Mouse (Mus musculus): ENCODE measurements around the gene Zfp78. TPM values are rescaled to one million over a fixed set of nuclear protein-coding genes. Genes with fewer than 3 reads are reported as not detected.

Gene Zfp78
- polyA plus RNA-seq, 1 experiment from 2014 or later = 1.9 TPM

DNA sequence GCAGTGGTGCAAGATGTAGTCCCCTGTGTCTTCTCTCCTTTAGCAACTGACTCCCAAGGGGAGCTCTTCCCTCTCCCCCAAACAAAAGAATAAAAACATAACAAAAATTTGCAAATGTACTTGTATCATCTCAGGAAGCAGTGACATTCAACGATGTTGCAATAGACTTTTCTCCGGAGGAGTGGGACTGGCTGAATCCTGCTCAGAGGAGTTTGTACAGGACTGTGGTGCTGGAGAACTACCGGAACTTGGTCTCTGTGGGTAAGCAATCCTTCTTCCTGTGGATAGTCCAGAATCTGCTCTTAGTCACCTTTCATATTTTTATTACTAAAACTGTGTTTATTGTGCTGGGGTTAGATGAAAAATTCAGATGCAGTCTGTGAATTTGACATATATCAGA is 9.9 kb downstream of the Zfp78 start:
- Histone ChIP-seq H3K4me1 (ENCODE audit: control insufficient read depth, insufficient read depth, low read length) (no peaks in the 10 kb centered on the region), H3K27me3 (ENCODE audit: control insufficient read depth, insufficient read depth, low read length) (no peaks in the 10 kb centered on the region), H3K9ac (replicated peaks; ENCODE audit: low read length) (no peak overlapping the region), H3K9me3 (replicated peaks; ENCODE audit: control insufficient read depth, low read length) (no peaks in the 10 kb centered on the region), H3K36me3 (replicated peaks; ENCODE audit: control insufficient read depth, insufficient read depth, low read depth, low read length) (no peaks in the 10 kb centered on the region), H3K27ac (replicated peaks; ENCODE audit: low read depth, low read length) (no peak overlapping the region), H3K4me3 (ENCODE audit: low read depth, low read length) (no peak overlapping the region), H3K4me2 (ENCODE audit: low read depth, low read length) (no peak overlapping the region)
- WGBS = 89% methylated on average over 3 of the region's 3 CpGs
- ATAC-seq (replicated peaks; ENCODE audit: insufficient number of reproducible peaks, low FRiP score, low TSS enrichment, low read depth) (no peak), DNase-seq (ENCODE audit: low spot score) (no peak)

- no peaks in the 10 kb centered on the region for H3K36me3 ChIP-seq (replicated peaks; ENCODE audit: control insufficient read depth, insufficient read depth, low read depth, low read length)
- H3K27ac ChIP-seq (replicated peaks; ENCODE audit: low read depth, low read length) = no peak overlapping the region
- 85% methylated on average over 8 of the region's 8 CpGs for WGBS
- H3K4me3 ChIP-seq (ENCODE audit: low read depth, low read length) = no peak overlapping the region
- no peak overlapping the region for H3K9ac ChIP-seq (replicated peaks; ENCODE audit: low read length)
- no peak for DNase-seq (ENCODE audit: low spot score)
- H3K4me1 ChIP-seq (ENCODE audit: control insufficient read depth, insufficient read depth, low read length) = no peaks in the 10 kb centered on the region
- ATAC-seq (replicated peaks; ENCODE audit: insufficient number of reproducible peaks, low FRiP score, low TSS enrichment, low read depth) = no peak
- no peaks in the 10 kb centered on the region for H3K27me3 ChIP-seq (ENCODE audit: control insufficient read depth, insufficient read depth, low read length)
- no peak overlapping the region for H3K4me2 ChIP-seq (ENCODE audit: low read depth, low read length)
- H3K9me3 ChIP-seq (replicated peaks; ENCODE audit: control insufficient read depth, low read length) = no peaks in the 10 kb centered on the region
Measured at GRCm38 (mm10) chr7:6378441-6378840, 15.4 kb downstream of the Zfp78 start.

DNA sequence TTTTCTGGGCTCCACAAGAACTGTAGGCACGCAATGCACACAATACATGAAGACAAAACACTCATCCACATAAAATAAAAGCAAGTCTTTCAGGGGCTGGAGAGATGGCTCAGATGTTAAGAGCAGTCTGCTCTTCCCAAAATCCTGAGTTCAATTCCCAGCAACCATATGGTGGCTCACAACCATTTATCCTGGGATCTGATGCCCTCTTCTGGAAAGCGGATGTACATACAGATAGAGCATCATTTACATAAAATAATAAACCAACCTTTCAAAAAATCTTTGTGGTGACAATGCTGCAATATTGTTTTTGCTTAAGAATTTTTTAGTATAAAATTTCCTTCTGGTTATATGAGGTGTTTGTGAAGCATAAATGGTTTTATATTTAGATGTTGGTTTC is 18.4 kb downstream of the Zfp78 start:
- WGBS = 82% methylated on average over 2 of the region's 2 CpGs
- Histone ChIP-seq H3K4me2 (ENCODE audit: low read depth, low read length) (no peak overlapping the region), H3K9me3 (replicated peaks; ENCODE audit: control insufficient read depth, low read length) (no peaks in the 10 kb centered on the region), H3K4me1 (ENCODE audit: control insufficient read depth, insufficient read depth, low read length) (no peaks in the 10 kb centered on the region), H3K27ac (replicated peaks; ENCODE audit: low read depth, low read length) (no peak overlapping the region), H3K4me3 (ENCODE audit: low read depth, low read length) (no peak overlapping the region), H3K27me3 (ENCODE audit: control insufficient read depth, insufficient read depth, low read length) (no peaks in the 10 kb centered on the region), H3K9ac (replicated peaks; ENCODE audit: low read length) (no peak overlapping the region), H3K36me3 (replicated peaks; ENCODE audit: control insufficient read depth, insufficient read depth, low read depth, low read length) (no peaks in the 10 kb centered on the region)
- ATAC-seq (replicated peaks; ENCODE audit: insufficient number of reproducible peaks, low FRiP score, low TSS enrichment, low read depth) (no peak), DNase-seq (ENCODE audit: low spot score) (no peak)

GRCm38 (mm10) chr7:6383044-6383455 is 20.0 kb downstream of the Zfp78 start, which contains the start of gene Zfp28:
Zfp28 (plus strand) TSS chr7:6383295.
- DNase-seq (ENCODE audit: low spot score) (peak; percentile 98), ATAC-seq (replicated peaks; ENCODE audit: insufficient number of reproducible peaks, low FRiP score, low TSS enrichment, low read depth) (peak; percentile 97)
- Histone ChIP-seq H3K27me3 (ENCODE audit: control insufficient read depth, insufficient read depth, low read length) (no peaks in the 10 kb centered on the region), H3K9me3 (replicated peaks; ENCODE audit: control insufficient read depth, low read length) (no peaks in the 10 kb centered on the region), H3K27ac (replicated peaks; ENCODE audit: low read depth, low read length) (no peak within 1 kb of the TSS), H3K4me1 (ENCODE audit: control insufficient read depth, insufficient read depth, low read length) (no peaks in the 10 kb centered on the region), H3K9ac (replicated peaks; ENCODE audit: low read length) (peak within 1 kb of the TSS; percentile 60), H3K4me2 (ENCODE audit: low read depth, low read length) (peak within 1 kb of the TSS; percentile 75), H3K4me3 (ENCODE audit: low read depth, low read length) (peak within 1 kb of the TSS; percentile 52), H3K36me3 (replicated peaks; ENCODE audit: control insufficient read depth, insufficient read depth, low read depth, low read length) (no peaks in the 10 kb centered on the region)
- under 1% methylated on average over 28 of the region's 28 CpGs for WGBS

DNA sequence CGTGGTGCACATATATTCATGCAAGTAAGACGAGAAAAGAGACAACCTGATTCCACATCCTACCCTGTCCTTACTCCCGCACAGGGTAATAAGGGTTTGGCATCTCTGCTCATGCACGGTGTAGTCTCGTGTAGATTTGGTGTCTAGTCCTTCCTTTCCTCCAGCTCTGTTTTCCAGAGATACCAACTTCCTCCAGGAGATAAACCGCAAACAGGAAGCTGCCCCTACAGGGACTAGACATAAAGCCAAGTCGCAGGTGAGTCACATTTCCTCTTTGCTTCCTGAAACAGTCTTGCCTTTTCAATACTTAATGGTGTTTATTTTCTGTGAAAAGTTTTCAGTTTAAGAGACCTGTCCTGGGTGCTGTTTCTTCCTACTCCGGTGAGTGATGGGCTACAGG is 20.9 kb downstream of the Zfp78 start:
- H3K4me3 ChIP-seq (ENCODE audit: low read depth, low read length) = peak overlapping the region; percentile 52
- ATAC-seq (replicated peaks; ENCODE audit: insufficient number of reproducible peaks, low FRiP score, low TSS enrichment, low read depth) (no peak), DNase-seq (ENCODE audit: low spot score) (no peak)
- WGBS = 72% methylated on average over 8 of the region's 8 CpGs
- no peaks in the 10 kb centered on the region for H3K9me3 ChIP-seq (replicated peaks; ENCODE audit: control insufficient read depth, low read length)
- H3K27me3 ChIP-seq (ENCODE audit: control insufficient read depth, insufficient read depth, low read length) = no peaks in the 10 kb centered on the region
- no peak overlapping the region for H3K9ac ChIP-seq (replicated peaks; ENCODE audit: low read length)
- H3K27ac ChIP-seq (replicated peaks; ENCODE audit: low read depth, low read length) = no peak overlapping the region
- peak overlapping the region; percentile 75; the same call in 1 of the 2 replicates for H3K4me2 ChIP-seq (ENCODE audit: low read depth, low read length)
- no peaks in the 10 kb centered on the region for H3K36me3 ChIP-seq (replicated peaks; ENCODE audit: control insufficient read depth, insufficient read depth, low read depth, low read length)
- no peaks in the 10 kb centered on the region for H3K4me1 ChIP-seq (ENCODE audit: control insufficient read depth, insufficient read depth, low read length)

- Histone ChIP-seq H3K9me3 (replicated peaks; ENCODE audit: control insufficient read depth, low read length) (no peaks in the 10 kb centered on the region), H3K4me2 (ENCODE audit: low read depth, low read length) (no peak overlapping the region), H3K36me3 (replicated peaks; ENCODE audit: control insufficient read depth, insufficient read depth, low read depth, low read length) (no peaks in the 10 kb centered on the region), H3K9ac (replicated peaks; ENCODE audit: low read length) (no peak overlapping the region), H3K27me3 (ENCODE audit: control insufficient read depth, insufficient read depth, low read length) (no peaks in the 10 kb centered on the region), H3K27ac (replicated peaks; ENCODE audit: low read depth, low read length) (no peak overlapping the region), H3K4me3 (ENCODE audit: low read depth, low read length) (no peak overlapping the region), H3K4me1 (ENCODE audit: control insufficient read depth, insufficient read depth, low read length) (no peaks in the 10 kb centered on the region)
- 90% methylated on average over 8 of the region's 8 CpGs for WGBS
- ATAC-seq (replicated peaks; ENCODE audit: insufficient number of reproducible peaks, low FRiP score, low TSS enrichment, low read depth) = no peak
- DNase-seq (ENCODE audit: low spot score) = no peak
Measured at GRCm38 (mm10) chr7:6386995-6387394, 23.9 kb downstream of the Zfp78 start.

DNA sequence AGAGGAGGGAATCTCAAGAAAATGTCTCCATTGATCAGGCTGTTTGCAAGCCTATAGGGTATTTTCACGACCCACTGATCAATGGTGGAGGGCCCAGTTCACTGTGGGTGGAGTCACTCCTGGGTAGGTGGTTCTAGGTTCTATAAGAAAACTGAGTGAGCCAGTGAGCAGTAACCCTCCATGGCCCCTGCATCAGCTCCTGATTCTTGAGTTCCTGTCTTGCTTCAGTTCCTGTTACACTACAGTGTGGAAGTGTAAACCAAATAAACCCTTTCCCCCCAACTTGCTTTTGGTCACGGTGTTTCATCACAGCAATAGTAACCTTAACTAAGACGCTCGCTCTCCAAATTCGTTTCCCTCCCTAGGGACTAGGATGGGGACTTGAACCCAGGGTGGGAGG is 25.9 kb downstream of the Zfp78 start:
- Histone ChIP-seq H3K27ac (replicated peaks; ENCODE audit: low read depth, low read length) (no peak overlapping the region), H3K36me3 (replicated peaks; ENCODE audit: control insufficient read depth, insufficient read depth, low read depth, low read length) (no peaks in the 10 kb centered on the region), H3K9ac (replicated peaks; ENCODE audit: low read length) (no peak overlapping the region), H3K4me2 (ENCODE audit: low read depth, low read length) (no peak overlapping the region), H3K4me3 (ENCODE audit: low read depth, low read length) (no peak overlapping the region), H3K9me3 (replicated peaks; ENCODE audit: control insufficient read depth, low read length) (no peaks in the 10 kb centered on the region), H3K27me3 (ENCODE audit: control insufficient read depth, insufficient read depth, low read length) (no peaks in the 10 kb centered on the region), H3K4me1 (ENCODE audit: control insufficient read depth, insufficient read depth, low read length) (no peaks in the 10 kb centered on the region)
- no peak for DNase-seq (ENCODE audit: low spot score)
- 83% methylated on average over 5 of the region's 5 CpGs for WGBS
- ATAC-seq (replicated peaks; ENCODE audit: insufficient number of reproducible peaks, low FRiP score, low TSS enrichment, low read depth) = no peak

- Histone ChIP-seq H3K4me1 (ENCODE audit: control insufficient read depth, insufficient read depth, low read length) (no peaks in the 10 kb centered on the region), H3K27ac (replicated peaks; ENCODE audit: low read depth, low read length) (no peak overlapping the region), H3K4me3 (ENCODE audit: low read depth, low read length) (no peak overlapping the region), H3K36me3 (replicated peaks; ENCODE audit: control insufficient read depth, insufficient read depth, low read depth, low read length) (no peaks in the 10 kb centered on the region), H3K4me2 (ENCODE audit: low read depth, low read length) (no peak overlapping the region), H3K27me3 (ENCODE audit: control insufficient read depth, insufficient read depth, low read length) (no peaks in the 10 kb centered on the region), H3K9ac (replicated peaks; ENCODE audit: low read length) (no peak overlapping the region), H3K9me3 (replicated peaks; ENCODE audit: control insufficient read depth, low read length) (no peaks in the 10 kb centered on the region)
- ATAC-seq (replicated peaks; ENCODE audit: insufficient number of reproducible peaks, low FRiP score, low TSS enrichment, low read depth) (no peak), DNase-seq (ENCODE audit: low spot score) (no peak)
- 74% methylated on average over 5 of the region's 5 CpGs for WGBS
Measured at GRCm38 (mm10) chr7:6389449-6389848, 26.4 kb downstream of the Zfp78 start.
